Mouse (Mus musculus) liver, postnatal 0 days (tissue): ENCODE results near the gene Gm20662. TPM values are rescaled to one million over a fixed set of nuclear protein-coding genes. Genes with fewer than 3 reads are reported as not detected.
A peak's percentile ranks its signal among the peaks of the same experiment; 100 is the strongest.

Experiments used
- ATAC-seq: fragments of 200-750 bp; cut with Nextera tagmentation; 2 replicates; pipeline ENCODE4 v1.8.0; 2017; ENCODE audit warnings: mild to moderate bottlenecking, moderate library complexity
- DNase-seq: peaks from one replicate; pipeline ENCODE4 v3.0.0-alpha.2; 2016
- H3K27ac ChIP-seq: fragments of 300-500 bp; sonication (generic); 2 replicates; pipeline ENCODE4 v1.5.1; 2014; ENCODE audit warnings: antibody characterized with exemption, moderate library complexity, mild to moderate bottlenecking, low read depth
- H3K27me3 ChIP-seq: fragments of 300-500 bp; sonication (generic); 2 replicates; pipeline ENCODE4 v1.6.1; 2014; ENCODE audit warnings: low read length, control low read depth, mixed read lengths; ENCODE audit not compliant: insufficient read depth
- H3K36me3 ChIP-seq: fragments of 300-500 bp; sonication (generic); replicated peaks from 2 replicates; pipeline ENCODE4 v1.6.1; 2014; ENCODE audit warnings: mild to moderate bottlenecking, control low read depth, low read length, moderate library complexity, mixed read lengths; ENCODE audit not compliant: insufficient read depth
- H3K4me1 ChIP-seq: fragments of 300-500 bp; sonication (generic); 2 replicates; pipeline ENCODE4 v1.6.1; 2014; ENCODE audit warnings: antibody characterized with exemption, mild to moderate bottlenecking, control low read depth; ENCODE audit not compliant: insufficient read depth
- H3K4me2 ChIP-seq: fragments of 300-500 bp; sonication (generic); 2 replicates; pipeline ENCODE4 v1.6.1; 2014; ENCODE audit warnings: low read depth, mild to moderate bottlenecking, low read length, moderate library complexity, mixed read lengths
- H3K4me3 ChIP-seq: fragments of 300-500 bp; sonication (generic); 2 replicates; pipeline ENCODE4 v1.5.1; 2014; ENCODE audit warnings: low read depth, low read length
- H3K9ac ChIP-seq: fragments of 300-500 bp; sonication (generic); replicated peaks from 2 replicates; pipeline ENCODE4 v1.6.1; 2014; ENCODE audit warnings: mild to moderate bottlenecking, moderate library complexity
- H3K9me3 ChIP-seq: fragments of 300-500 bp; sonication (generic); 2 replicates; pipeline ENCODE4 v1.6.1; 2016; ENCODE audit warnings: mild to moderate bottlenecking, control low read depth, low read length, mixed read lengths
- CTCF ChIP-seq: sonication (generic); IDR thresholded peaks from 2 replicates; pipeline ENCODE4 v1.5.1; 2016; ENCODE audit warnings: antibody characterized with exemption, low read depth
- EP300 ChIP-seq: IDR thresholded peaks from 2 replicates; pipeline ENCODE4 v1.6.1; 2016; ENCODE audit warnings: antibody characterized with exemption, low read depth, mild to moderate bottlenecking
- WGBS: fragments of 180-500 bp; shearing (Covaris S2); extraction: QIAGEN DNeasy Blood & Tissue Kit; methylation state at CpG from one replicate; pipeline ENCODE4 v1.1.7; 2014; ENCODE audit not compliant: insufficient replicate concordance; 5-methylcytosine and 5-hydroxymethylcytosine counted together
- polyA plus RNA-seq: library from polyadenylated mRNA; unstranded; fragments of >200 nt; fragmentation: Nextera tagmentation; extraction: Ambion mirVana; gene quantifications from 2 replicates; pipeline ENCODE4 v1.2.1, GENCODE M21; 2015

The Gm20662 gene
- polyA plus RNA-seq, 1 experiment from 2014 or later = not detected

GRCm38 (mm10) chr9:108058291-108058690 lies 62.1 kb downstream of the Gm20662 start:
- no peak overlapping the region for H3K4me2 ChIP-seq
- H3K27ac ChIP-seq = no peak overlapping the region
- ATAC-seq = no peak
- H3K9ac ChIP-seq = no peak overlapping the region
- TF ChIP-seq CTCF = no peak
- no peak for TF ChIP-seq EP300
- H3K4me1 ChIP-seq = peaks cover under 1% of the 10 kb centered on the region; the same call in 1 of the 2 replicates
- H3K4me3 ChIP-seq = no peak overlapping the region
- no peaks in the 10 kb centered on the region for H3K9me3 ChIP-seq
- H3K36me3 ChIP-seq = peaks cover 100% of the 10 kb centered on the region
- 92% methylated on average over 9 of the region's 9 CpGs for WGBS
- H3K27me3 ChIP-seq = no peaks in the 10 kb centered on the region
- DNase-seq = no peak

- Histone ChIP-seq H3K27me3 (no peaks in the 10 kb centered on the region), H3K27ac (no peak overlapping the region), H3K4me1 (no peaks in the 10 kb centered on the region), H3K36me3 (peaks cover 98% of the 10 kb centered on the region), H3K4me3 (no peak overlapping the region), H3K9ac (no peak overlapping the region), H3K9me3 (no peaks in the 10 kb centered on the region), H3K4me2 (no peak overlapping the region)
- TF ChIP-seq EP300 (no peak), CTCF (no peak)
- no peak for ATAC-seq
- DNase-seq = no peak
- WGBS = 81% methylated on average over 3 of the region's 3 CpGs
Measured at GRCm38 (mm10) chr9:108062142-108062541, 66.0 kb downstream of the Gm20662 start.

- H3K27me3 ChIP-seq = no peaks in the 10 kb centered on the region
- no peaks in the 10 kb centered on the region for H3K9me3 ChIP-seq
- 77% methylated on average over 12 of the region's 12 CpGs for WGBS
- no peaks in the 10 kb centered on the region for H3K4me1 ChIP-seq
- H3K27ac ChIP-seq = no peak overlapping the region
- H3K36me3 ChIP-seq = peaks cover 97% of the 10 kb centered on the region
- no peak for DNase-seq
- TF ChIP-seq EP300 (no peak), CTCF (no peak)
- no peak for ATAC-seq
- H3K9ac ChIP-seq = no peak overlapping the region
- no peak overlapping the region for H3K4me3 ChIP-seq
- H3K4me2 ChIP-seq = no peak overlapping the region
Measured at GRCm38 (mm10) chr9:108063361-108063760, 67.2 kb downstream of the Gm20662 start.

GRCm38 (mm10) chr9:108065491-108066011 lies 69.4 kb downstream of the Gm20662 start:
- Histone ChIP-seq H3K36me3 (peaks cover 96% of the 10 kb centered on the region), H3K27me3 (no peaks in the 10 kb centered on the region), H3K9ac (no peak overlapping the region), H3K27ac (no peak overlapping the region), H3K4me2 (no peak overlapping the region), H3K9me3 (no peaks in the 10 kb centered on the region), H3K4me3 (no peak overlapping the region), H3K4me1 (no peaks in the 10 kb centered on the region)
- TF ChIP-seq CTCF (peak; percentile 82), EP300 (no peak)
- peak; percentile 57 for ATAC-seq
- WGBS = 39% methylated on average over 5 of the region's 5 CpGs
- DNase-seq = peak; percentile 66

- 88% methylated on average over 7 of the region's 7 CpGs for WGBS
- Histone ChIP-seq H3K36me3 (peaks cover 95% of the 10 kb centered on the region), H3K9me3 (no peaks in the 10 kb centered on the region), H3K27ac (no peak overlapping the region), H3K4me2 (no peak overlapping the region), H3K9ac (no peak overlapping the region), H3K27me3 (no peaks in the 10 kb centered on the region), H3K4me3 (no peak overlapping the region), H3K4me1 (no peaks in the 10 kb centered on the region; the same call in 1 of the 2 replicates)
- ATAC-seq (no peak), DNase-seq (no peak)
- TF ChIP-seq EP300 (no peak), CTCF (no peak)
Measured at GRCm38 (mm10) chr9:108067199-108067598, 71.0 kb downstream of the Gm20662 start.

GRCm38 (mm10) chr9:108067900-108068299 lies 71.8 kb downstream of the Gm20662 start:
- ATAC-seq = peak; percentile 71
- H3K27me3 ChIP-seq = no peaks in the 10 kb centered on the region
- no peak overlapping the region for H3K4me2 ChIP-seq
- no peaks in the 10 kb centered on the region; the same call in 1 of the 2 replicates for H3K4me1 ChIP-seq
- TF ChIP-seq EP300 = no peak
- peak; percentile 99 for TF ChIP-seq CTCF
- no peak overlapping the region for H3K4me3 ChIP-seq
- no peaks in the 10 kb centered on the region for H3K9me3 ChIP-seq
- DNase-seq = peak; percentile 89
- 29% methylated on average over 8 of the region's 8 CpGs for WGBS
- H3K36me3 ChIP-seq = peaks cover 93% of the 10 kb centered on the region
- no peak overlapping the region for H3K27ac ChIP-seq
- no peak overlapping the region for H3K9ac ChIP-seq

- Histone ChIP-seq H3K9me3 (no peaks in the 10 kb centered on the region), H3K4me2 (no peak overlapping the region), H3K4me3 (no peak overlapping the region), H3K4me1 (no peaks in the 10 kb centered on the region; the same call in 1 of the 2 replicates), H3K36me3 (peaks cover 90% of the 10 kb centered on the region), H3K27ac (no peak overlapping the region), H3K27me3 (no peaks in the 10 kb centered on the region), H3K9ac (no peak overlapping the region)
- WGBS = 91% methylated on average over 9 of the region's 9 CpGs
- DNase-seq (no peak), ATAC-seq (no peak)
- TF ChIP-seq EP300 (no peak), CTCF (no peak)
Measured at GRCm38 (mm10) chr9:108069007-108069406, 72.9 kb downstream of the Gm20662 start.
